Mouse (Mus musculus): ENCODE measurements around the gene Slit1.
A peak's percentile ranks its signal among the peaks of the same experiment; 100 is the strongest.

DNA sequence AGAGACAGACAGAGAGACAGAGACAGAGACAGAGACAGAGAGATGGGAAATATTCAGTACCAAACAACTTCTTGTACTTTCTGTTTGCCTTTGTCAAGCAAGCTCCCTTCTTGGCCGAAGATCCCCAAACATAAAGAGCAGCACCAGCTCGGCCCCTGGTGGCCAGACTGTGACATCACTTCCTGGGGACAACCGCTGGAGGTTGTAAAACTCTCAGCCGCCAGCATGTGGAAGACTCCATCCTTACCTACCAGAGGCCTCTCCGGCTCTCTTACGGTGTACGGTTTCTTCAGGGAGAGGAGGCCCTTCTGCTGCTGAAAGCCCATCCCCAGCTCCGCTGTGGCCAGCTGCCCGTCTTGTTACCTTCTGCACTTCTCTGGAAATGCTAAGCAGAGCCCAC, 18.1 kb upstream of the Slit1 start:
- TF ChIP-seq CTCF (IDR thresholded peaks at IDR 0.05) (peak; percentile 74), EP300 (IDR thresholded peaks at IDR 0.05) (no peak)

All from lung, postnatal 0 days (tissue).